Mouse (Mus musculus): Measurements from ENCODE around the gene Pfkfb3. TPM values are rescaled to one million over a fixed set of nuclear protein-coding genes. Genes with fewer than 3 reads are reported as not detected.

Pfkfb3 gene
- polyA plus RNA-seq, 1 experiment from 2014 or later = 17.9 TPM

DNA sequence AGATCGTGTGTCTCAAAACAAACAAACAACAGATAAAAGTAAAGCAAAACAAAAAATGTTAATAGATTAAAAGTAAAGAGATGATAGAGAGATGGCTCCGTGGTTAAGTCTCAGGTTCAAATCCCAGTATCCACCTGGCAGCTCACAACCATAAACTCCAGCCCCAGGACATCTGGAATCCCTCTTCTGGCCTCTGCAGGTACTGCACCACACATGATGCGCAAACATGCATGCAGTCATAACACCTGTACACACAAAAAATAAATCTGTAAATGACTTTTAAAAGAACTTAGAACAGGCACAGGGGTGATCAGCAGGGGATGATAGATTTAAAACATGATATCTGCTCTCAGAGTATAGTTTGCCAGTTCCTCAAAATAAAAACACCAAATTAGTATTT, 131.5 kb downstream of the Pfkfb3 start:
- H3K4me2 ChIP-seq (ENCODE audit: low read depth, low read length) = no peak overlapping the region
- H3K27me3 ChIP-seq (ENCODE audit: control insufficient read depth, insufficient read depth, low read depth, low read length) = no peaks in the 10 kb centered on the region
- peaks cover 11% of the 10 kb centered on the region for H3K4me1 ChIP-seq (replicated peaks; ENCODE audit: control insufficient read depth, insufficient read depth, low read length)
- no peak for ATAC-seq (ENCODE audit: low read depth)
- WGBS = 76% methylated on average over 3 of the region's 3 CpGs
- H3K27ac ChIP-seq (ENCODE audit: low read length) = no peak overlapping the region
- H3K9ac ChIP-seq (ENCODE audit: low read length) = no peak overlapping the region
- H3K36me3 ChIP-seq (ENCODE audit: control insufficient read depth, insufficient read depth, low read length) = no peaks in the 10 kb centered on the region
- H3K9me3 ChIP-seq (ENCODE audit: control insufficient read depth, low read length) = no peaks in the 10 kb centered on the region
- no peak overlapping the region for H3K4me3 ChIP-seq (ENCODE audit: low read length)

Other genes starting within 250 kb of the Pfkfb3 start
- gene Rbm17, start 50.1 kb upstream of the Pfkfb3 start, polyA plus RNA-seq (2015; fragmentation: Nextera tagmentation; extraction: Ambion mirVana) = 115 and 130 TPM in 2 replicates
- not detected in 2 replicates for gene Gm17490, start 72.2 kb upstream of the Pfkfb3 start, polyA plus RNA-seq (2015; fragmentation: Nextera tagmentation; extraction: Ambion mirVana)
- gene Il2ra, start 88.7 kb upstream of the Pfkfb3 start, polyA plus RNA-seq (2015; fragmentation: Nextera tagmentation; extraction: Ambion mirVana) = 1.9 and 3.1 TPM in 2 replicates
- gene Il15ra, start 151.2 kb upstream of the Pfkfb3 start, polyA plus RNA-seq (2015; fragmentation: Nextera tagmentation; extraction: Ambion mirVana) = 3.8 and 5.4 TPM in 2 replicates
- 117 and 119 TPM in 2 replicates for gene Fbh1, start 223.5 kb upstream of the Pfkfb3 start, polyA plus RNA-seq (2015; fragmentation: Nextera tagmentation; extraction: Ambion mirVana)
- gene Ankrd16, start 223.8 kb upstream of the Pfkfb3 start, polyA plus RNA-seq (2015; fragmentation: Nextera tagmentation; extraction: Ambion mirVana) = 38.6 and 40.6 TPM in 2 replicates

Data from lung, embryonic 16.5 days (tissue).